Mouse (Mus musculus) heart, postnatal 0 days (tissue): ENCODE measurements around the gene Hipk4.

Experiments
- CTCF ChIP-seq: IDR thresholded peaks from 2 replicates; pipeline ENCODE4 v1.5.1; 2016; ENCODE audit warnings: antibody characterized with exemption, control low read depth, low read depth
- EP300 ChIP-seq: IDR thresholded peaks from 2 replicates; pipeline ENCODE4 v1.6.1; 2016; ENCODE audit warnings: antibody characterized with exemption, low read depth

DNA sequence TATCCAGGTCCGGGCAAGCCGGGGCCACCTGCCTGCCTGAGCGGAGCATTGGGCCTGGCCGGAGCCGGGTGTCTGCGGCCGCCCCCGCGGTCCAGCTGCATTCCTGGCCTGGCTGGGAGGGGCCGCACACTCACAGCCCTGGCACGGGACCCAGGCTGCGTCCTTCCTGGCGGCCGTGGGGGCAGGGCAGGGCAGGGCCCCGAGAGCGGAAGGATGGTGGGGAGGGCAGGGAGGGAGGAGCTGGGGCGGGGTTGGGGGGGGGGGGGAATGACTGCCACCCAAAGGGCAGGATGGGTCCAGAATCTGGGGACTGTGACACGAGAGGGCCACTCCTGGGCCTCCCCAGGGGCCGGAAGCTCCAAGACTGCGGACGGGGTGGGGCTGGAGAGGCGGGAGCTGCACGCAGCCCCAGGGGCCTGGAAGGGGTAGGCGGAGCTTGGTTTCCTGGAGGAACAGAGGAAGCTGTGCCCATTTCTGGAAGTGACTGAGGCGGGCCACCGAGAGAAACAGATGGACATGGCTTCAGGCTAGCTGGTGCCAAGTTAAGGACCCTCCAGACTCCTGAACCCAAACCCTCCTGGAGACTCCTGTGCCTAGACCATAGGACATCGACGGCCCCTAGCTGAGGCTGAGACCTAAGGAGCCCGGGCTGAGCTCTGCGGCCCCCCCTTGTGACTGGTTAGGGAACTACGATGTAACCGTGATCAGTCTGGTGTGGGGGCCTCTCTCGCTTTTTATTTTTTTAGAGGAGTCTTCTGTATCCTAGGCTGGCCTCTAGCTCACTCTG, 32.3 kb upstream of the Hipk4 start:
- TF ChIP-seq EP300 (peak; percentile 88), CTCF (peak; percentile 55)
